In the genomic region with DNA sequence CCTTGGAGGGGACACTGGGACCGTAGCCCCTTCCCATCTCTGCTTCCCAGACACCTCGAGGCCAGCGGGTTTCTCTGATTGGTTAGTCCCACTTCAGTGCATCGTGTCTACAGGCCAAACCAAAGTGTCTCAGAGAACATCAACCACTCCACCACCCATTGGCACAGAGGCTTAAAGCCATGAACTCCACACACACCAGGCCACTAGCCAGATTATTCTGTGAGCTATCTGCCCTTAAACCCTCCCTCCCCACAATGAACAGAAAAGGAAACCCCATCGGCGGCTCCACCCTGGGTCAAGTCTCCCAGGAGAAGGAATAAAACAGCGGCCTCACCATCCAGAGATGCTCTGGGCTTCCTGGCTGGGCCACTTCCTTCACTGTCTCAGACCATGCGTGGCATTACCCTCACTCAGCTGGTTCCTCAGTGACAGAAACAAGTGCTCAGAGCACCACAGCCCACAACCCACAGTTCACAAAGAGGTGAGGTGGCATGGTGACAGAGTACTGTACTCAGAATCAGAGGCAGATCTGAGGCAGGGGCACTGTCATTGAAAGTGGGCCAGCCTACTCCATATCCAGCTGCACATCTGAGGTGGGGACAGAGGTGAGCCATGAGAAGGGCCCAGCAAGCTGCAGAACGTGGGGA, we compare ENCODE assay signal across 15 mouse cellular contexts.
DNase-seq lines count a peak whose midpoint lies in the region; ATAC-seq and TF ChIP-seq lines count a peak whose summit lies in the region.
"Had no signal": no experiment of that assay in that cellular context is flagged by ENCODE, and none has a peak within 500 bp of the region (broad histone marks: within the 10 kb centered on the region; RNA-seq: fewer than 3 reads in every experiment).

No protein-coding gene starts in this region.

- no peak for TF ChIP-seq POLR2A in heart, adult 2 months (IDR thresholded peaks at IDR 0.05; ENCODE audit: insufficient read depth, low read depth, low read length)
- TF ChIP-seq POLR2A in thymus, adult 2 months (IDR thresholded peaks at IDR 0.05; ENCODE audit: control insufficient read depth, extremely low read depth, insufficient read depth, low read length, poor library complexity): no peak

- H3K9ac ChIP-seq in heart, adult 2 months (ENCODE audit: low read depth, low read length): no peak overlapping the region
- H3K9ac ChIP-seq: embryonic facial prominence, embryonic 13.5 days; forebrain, embryonic 13.5 days; hindbrain, embryonic 14.5 days; liver, embryonic 15.5 days had no signal

- DNase-seq in heart, adult 2 months: peak in 1 of 2 experiments; percentile 50
- DNase-seq in heart, postnatal 14 days: no peak
- DNase-seq in thymus, postnatal 0 days (ENCODE audit: low spot score): peak; percentile 33
- no peak for DNase-seq in thymus, adult 2 months
- no peak for DNase-seq in left cerebral cortex, postnatal 14 days (ENCODE audit: low spot score in 2 of 2)
- DNase-seq in layer of hippocampus, adult 9-11 months: no peak
- DNase-seq in left cerebral cortex, adult 9 months (ENCODE audit: low spot score in 2 of 2): no peak
- DNase-seq: cerebellum, postnatal 10 days; kidney, postnatal 14 days; thymus, postnatal 14 days had no signal

- 0 out of 2 replicates have a peak, but pooled peaks have one; percentile 34 for TF ChIP-seq EP300 in heart, adult 2 months (IDR thresholded peaks at IDR 0.05; ENCODE audit: insufficient read depth, low read depth, low read length)

- H3K27ac ChIP-seq in heart, adult 2 months: peak overlapping the region; percentile 57
- H3K27ac ChIP-seq in thymus, adult 2 months (ENCODE audit: control insufficient read depth, insufficient read depth, low read length): no peak overlapping the region
- H3K27ac ChIP-seq: embryonic facial prominence, embryonic 13.5 days; liver, embryonic 15.5 days had no signal

- H3K4me1 ChIP-seq in heart, adult 2 months (ENCODE audit: control insufficient read depth, insufficient read depth, low read length): peaks cover 58% of the 10 kb centered on the region
- H3K4me1 ChIP-seq in thymus, adult 2 months (replicated peaks; ENCODE audit: control insufficient read depth, insufficient read depth, low read length): peaks cover 18% of the 10 kb centered on the region

- 31% methylated on average over 9 of the region's 9 CpGs for WGBS in heart, adult 2 months
- WGBS in thymus, adult 2 months: 44% methylated on average over 9 of the region's 9 CpGs

- no peak for TF ChIP-seq CTCF in heart, adult 2 months (IDR thresholded peaks at IDR 0.05)
- TF ChIP-seq CTCF in thymus, adult 2 months (IDR thresholded peaks at IDR 0.05; ENCODE audit: borderline replicate concordance, control insufficient read depth, extremely low read depth, insufficient read depth, low read length, poor library complexity): no peak

- no peaks in the 10 kb centered on the region for H3K79me2 ChIP-seq in heart, adult 2 months (replicated peaks; ENCODE audit: control insufficient read depth, insufficient read depth, low read length)

- no peaks in the 10 kb centered on the region for H3K36me3 ChIP-seq in heart, adult 2 months (ENCODE audit: control insufficient read depth, insufficient read depth, low read length)
- H3K36me3 ChIP-seq in thymus, adult 2 months (ENCODE audit: control insufficient read depth, insufficient read depth, low read length): no peaks in the 10 kb centered on the region
- H3K36me3 ChIP-seq: embryonic facial prominence, embryonic 13.5 days; liver, embryonic 15.5 days had no signal

- no peak overlapping the region for H3K4me3 ChIP-seq in heart, adult 2 months
- no peak overlapping the region for H3K4me3 ChIP-seq in thymus, adult 2 months (ENCODE audit: control insufficient read depth, insufficient read depth, low read length)
- H3K4me3 ChIP-seq: embryonic facial prominence, embryonic 13.5 days; forebrain, embryonic 13.5 days; liver, embryonic 15.5 days had no signal

- peak; percentile 59 to 65 for ATAC-seq in hematopoietic stem cell, adult 5-6 weeks (replicated peaks in 1 of 2; ENCODE audit: insufficient read depth in 1 of 2, low FRiP score in 2 of 2, low TSS enrichment in 1 of 2, low read depth in 1 of 2, poor library complexity in 2 of 2, severe bottlenecking in 2 of 2)
- ATAC-seq: forebrain, embryonic 13.5 days had no signal

- intact Hi-C loops in heart, adult 2 months (cut with DNase I): no loop called here
- intact Hi-C loops in heart, postnatal 14 days (cut with DNase I): no loop called here
- intact Hi-C loops in left cerebral cortex, postnatal 14 days (cut with DNase I): no loop called here

- no peaks in the 10 kb centered on the region for H3K27me3 ChIP-seq in heart, adult 2 months (ENCODE audit: control insufficient read depth, insufficient read depth, low read length)
- no peaks in the 10 kb centered on the region for H3K27me3 ChIP-seq in thymus, adult 2 months (ENCODE audit: control insufficient read depth, insufficient read depth, low read length)
- H3K27me3 ChIP-seq: embryonic facial prominence, embryonic 13.5 days; forebrain, embryonic 13.5 days; liver, embryonic 15.5 days had no signal
